Mouse (Mus musculus) lung, embryonic 16.5 days (tissue): ENCODE measurements around the gene Lif. TPM values are rescaled to one million over a fixed set of nuclear protein-coding genes. Genes with fewer than 3 reads are reported as not detected.

Experiments used
- ATAC-seq: fragments of 200-750 bp; cut with Nextera tagmentation; 2 replicates; pipeline ENCODE4 v1.8.0; 2017; ENCODE audit warnings: low read depth, mild to moderate bottlenecking, moderate library complexity
- H3K27ac ChIP-seq: fragments of 300-500 bp; sonication (generic); 2 replicates; pipeline ENCODE4 v1.5.1; 2014; ENCODE audit warnings: mild to moderate bottlenecking, control low read depth, low read length
- H3K27me3 ChIP-seq: fragments of 300-500 bp; sonication (generic); 2 replicates; pipeline ENCODE4 v1.6.1; 2014; ENCODE audit warnings: low read depth, low read length, mixed read lengths; ENCODE audit not compliant: control insufficient read depth, insufficient read depth
- H3K36me3 ChIP-seq: fragments of 300-500 bp; sonication (generic); 2 replicates; pipeline ENCODE4 v1.6.1; 2014; ENCODE audit warnings: low read length; ENCODE audit not compliant: control insufficient read depth, insufficient read depth
- H3K4me1 ChIP-seq: fragments of 300-500 bp; sonication (generic); replicated peaks from 2 replicates; pipeline ENCODE4 v1.6.1; 2014; ENCODE audit warnings: low read length, mixed read lengths; ENCODE audit not compliant: control insufficient read depth, insufficient read depth
- H3K4me2 ChIP-seq: fragments of 300-500 bp; sonication (generic); 2 replicates; pipeline ENCODE4 v1.6.1; 2014; ENCODE audit warnings: low read depth, low read length, control low read depth
- H3K4me3 ChIP-seq: fragments of 300-500 bp; sonication (generic); 2 replicates; pipeline ENCODE4 v1.5.1; 2014; ENCODE audit warnings: mild to moderate bottlenecking, low read length, control low read depth
- H3K9ac ChIP-seq: fragments of 300-500 bp; sonication (generic); 2 replicates; pipeline ENCODE4 v1.6.1; 2014; ENCODE audit warnings: low read length, control low read depth
- H3K9me3 ChIP-seq: fragments of 300-500 bp; sonication (generic); 2 replicates; pipeline ENCODE4 v1.6.1; 2016; ENCODE audit warnings: low read length; ENCODE audit not compliant: control insufficient read depth
- WGBS: fragments of 180-500 bp; shearing (Covaris S2); extraction: QIAGEN DNeasy Blood & Tissue Kit; methylation state at CpG from one replicate; pipeline ENCODE4 v1.1.7; 2014; 5-methylcytosine and 5-hydroxymethylcytosine counted together
- polyA plus RNA-seq: library from polyadenylated mRNA; unstranded; fragments of >200 nt; fragmentation: Nextera tagmentation; extraction: Ambion mirVana; gene quantifications from 2 replicates; pipeline ENCODE4 v1.2.1, GENCODE M21; 2015

Lif gene
- polyA plus RNA-seq, 1 experiment from 2014 or later, result 0.44 TPM

- 68% methylated on average over 18 of the region's 18 CpGs for WGBS
- H3K36me3 ChIP-seq, result no peaks in the 10 kb centered on the region
- no peak overlapping the region for H3K27ac ChIP-seq
- no peak overlapping the region for H3K9ac ChIP-seq
- no peaks in the 10 kb centered on the region for H3K4me1 ChIP-seq
- no peaks in the 10 kb centered on the region; the same call in 1 of the 2 replicates for H3K9me3 ChIP-seq
- H3K4me3 ChIP-seq, result no peak overlapping the region
- H3K27me3 ChIP-seq, result no peaks in the 10 kb centered on the region
- no peak for ATAC-seq
- no peak overlapping the region for H3K4me2 ChIP-seq
Observed at GRCm38 (mm10) chr11:4237389-4237912, 19.9 kb upstream of the Lif start.

- Histone ChIP-seq H3K27ac (no peak overlapping the region), H3K36me3 (no peaks in the 10 kb centered on the region), H3K4me2 (no peak overlapping the region), H3K9me3 (no peaks in the 10 kb centered on the region; the same call in 1 of the 2 replicates), H3K4me3 (no peak overlapping the region), H3K4me1 (no peaks in the 10 kb centered on the region), H3K27me3 (no peaks in the 10 kb centered on the region), H3K9ac (no peak overlapping the region)
- ATAC-seq, result no peak
- WGBS, result 87% methylated on average over 6 of the region's 6 CpGs
Observed at GRCm38 (mm10) chr11:4238167-4238566, 19.2 kb upstream of the Lif start.

GRCm38 (mm10) chr11:4239691-4240090 lies 17.7 kb upstream of the Lif start:
- no peaks in the 10 kb centered on the region for H3K4me1 ChIP-seq
- no peak for ATAC-seq
- H3K9ac ChIP-seq, result no peak overlapping the region
- no peaks in the 10 kb centered on the region; the same call in 1 of the 2 replicates for H3K9me3 ChIP-seq
- H3K27me3 ChIP-seq, result no peaks in the 10 kb centered on the region
- no peak overlapping the region for H3K27ac ChIP-seq
- H3K4me3 ChIP-seq, result no peak overlapping the region
- H3K36me3 ChIP-seq, result no peaks in the 10 kb centered on the region
- no peak overlapping the region for H3K4me2 ChIP-seq
- 89% methylated on average over 23 of the region's 23 CpGs for WGBS

- Histone ChIP-seq H3K4me2 (no peak overlapping the region), H3K27ac (no peak overlapping the region), H3K9ac (no peak overlapping the region), H3K9me3 (no peaks in the 10 kb centered on the region; the same call in 1 of the 2 replicates), H3K4me1 (no peaks in the 10 kb centered on the region), H3K4me3 (no peak overlapping the region), H3K27me3 (no peaks in the 10 kb centered on the region), H3K36me3 (no peaks in the 10 kb centered on the region)
- WGBS, result 62% methylated on average over 7 of the region's 7 CpGs
- no peak for ATAC-seq
Observed at GRCm38 (mm10) chr11:4240151-4240550, 17.2 kb upstream of the Lif start.

GRCm38 (mm10) chr11:4241180-4241579 lies 16.2 kb upstream of the Lif start:
- 49% methylated on average over 4 of the region's 4 CpGs for WGBS
- Histone ChIP-seq H3K4me2 (no peak overlapping the region), H3K4me1 (no peaks in the 10 kb centered on the region), H3K9ac (no peak overlapping the region), H3K9me3 (no peaks in the 10 kb centered on the region; the same call in 1 of the 2 replicates), H3K36me3 (no peaks in the 10 kb centered on the region), H3K4me3 (no peak overlapping the region), H3K27ac (no peak overlapping the region), H3K27me3 (no peaks in the 10 kb centered on the region; the same call in 1 of the 2 replicates)
- ATAC-seq, result no peak

DNA sequence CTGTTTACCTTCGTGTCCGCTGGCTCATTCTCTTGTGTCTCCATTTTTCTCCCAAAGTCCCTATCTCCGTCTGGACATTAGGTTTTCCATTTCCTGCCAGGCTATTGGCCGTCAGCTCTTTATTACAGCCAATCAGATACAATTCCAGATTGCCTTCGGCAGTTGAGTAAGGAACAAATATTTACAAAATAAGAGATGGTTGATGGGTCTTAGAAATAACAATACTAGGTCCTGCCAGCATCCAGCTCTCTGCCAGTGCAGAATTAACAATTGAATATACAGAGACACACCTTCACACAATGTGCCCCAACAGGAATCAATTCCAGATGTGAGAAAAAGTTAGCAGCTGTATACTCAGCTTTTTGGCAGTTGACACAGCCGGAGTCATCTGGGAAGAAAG lies 11.2 kb upstream of the Lif start:
- 45% methylated on average over 6 of the region's 6 CpGs for WGBS
- no peaks in the 10 kb centered on the region for H3K9me3 ChIP-seq
- no peaks in the 10 kb centered on the region; the same call in 1 of the 2 replicates for H3K27me3 ChIP-seq
- no peaks in the 10 kb centered on the region for H3K36me3 ChIP-seq
- H3K4me1 ChIP-seq, result no peaks in the 10 kb centered on the region
- H3K4me3 ChIP-seq, result no peak overlapping the region
- ATAC-seq, result no peak
- H3K4me2 ChIP-seq, result no peak overlapping the region
- H3K27ac ChIP-seq, result no peak overlapping the region
- no peak overlapping the region for H3K9ac ChIP-seq

GRCm38 (mm10) chr11:4246623-4247022 lies 10.7 kb upstream of the Lif start:
- Histone ChIP-seq H3K4me3 (no peak overlapping the region), H3K27me3 (no peaks in the 10 kb centered on the region; the same call in 1 of the 2 replicates), H3K27ac (no peak overlapping the region), H3K9me3 (no peaks in the 10 kb centered on the region), H3K9ac (no peak overlapping the region), H3K4me2 (no peak overlapping the region), H3K36me3 (no peaks in the 10 kb centered on the region), H3K4me1 (no peaks in the 10 kb centered on the region)
- no peak for ATAC-seq
- WGBS, result 60% methylated on average over 4 of the region's 4 CpGs

DNA sequence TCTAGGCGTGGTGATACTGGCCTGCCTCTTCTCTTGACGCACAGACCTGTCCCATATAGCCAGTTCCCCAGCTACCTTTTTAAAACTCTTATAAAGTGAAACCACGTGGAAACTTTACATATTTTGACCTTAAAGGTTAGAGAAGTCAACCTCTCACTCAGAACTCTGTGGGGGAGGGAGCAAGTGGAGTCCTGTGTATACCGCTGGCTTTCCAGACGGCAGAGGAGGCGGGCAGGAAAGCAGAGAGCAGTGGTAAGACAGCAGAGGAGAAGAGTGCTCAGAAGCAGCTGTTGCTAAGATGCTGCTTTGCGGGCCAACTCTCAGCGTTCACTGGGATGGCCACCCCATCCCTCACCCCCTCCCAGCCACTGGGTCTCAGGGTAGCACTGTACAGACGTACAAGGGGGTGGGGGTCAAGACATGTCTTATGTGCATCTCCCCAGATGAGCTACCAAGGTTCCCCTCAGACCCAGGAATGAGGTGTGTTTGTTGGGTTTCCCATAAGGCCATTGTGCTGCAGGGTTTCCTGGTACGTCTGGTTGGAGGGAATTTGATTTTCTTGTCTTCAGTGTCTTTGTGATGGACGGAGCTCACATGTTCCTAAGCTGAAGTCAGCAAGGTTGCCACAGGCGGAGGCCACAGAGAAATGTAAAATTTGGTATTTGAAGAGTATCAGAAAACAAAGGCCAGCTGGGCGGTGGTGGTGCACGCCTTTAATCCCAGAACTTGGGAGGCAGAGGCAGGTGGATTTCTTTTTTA lies 10.0 kb upstream of the Lif start:
- no peaks in the 10 kb centered on the region for H3K9me3 ChIP-seq
- H3K27me3 ChIP-seq, result no peaks in the 10 kb centered on the region; the same call in 1 of the 2 replicates
- no peak overlapping the region for H3K4me2 ChIP-seq
- 64% methylated on average over 14 of the region's 14 CpGs for WGBS
- no peak overlapping the region for H3K4me3 ChIP-seq
- no peak overlapping the region for H3K9ac ChIP-seq
- H3K27ac ChIP-seq, result no peak overlapping the region
- H3K36me3 ChIP-seq, result no peaks in the 10 kb centered on the region
- H3K4me1 ChIP-seq, result no peaks in the 10 kb centered on the region
- ATAC-seq, result no peak

- 78% methylated on average over 3 of the region's 3 CpGs for WGBS
- Histone ChIP-seq H3K9ac (no peak overlapping the region), H3K4me1 (no peaks in the 10 kb centered on the region), H3K9me3 (no peaks in the 10 kb centered on the region), H3K27me3 (no peaks in the 10 kb centered on the region; the same call in 1 of the 2 replicates), H3K27ac (no peak overlapping the region), H3K4me2 (no peak overlapping the region), H3K36me3 (no peaks in the 10 kb centered on the region), H3K4me3 (no peak overlapping the region)
- ATAC-seq, result no peak
Observed at GRCm38 (mm10) chr11:4249151-4249550, 8.2 kb upstream of the Lif start.
